Mouse (Mus musculus): ENCODE data around the gene Ube2t.

Gene Ube2t

GRCm38 (mm10) chr1:134962053-134962803, at the start of gene Ube2t:
Ube2t (plus strand) TSS chr1:134962565.
- peak; percentile 98 for DNase-seq (ENCODE audit: low read depth, low spot score)

- peak; percentile 46 for DNase-seq (ENCODE audit: low read depth, low spot score)
These were observed 48.8 kb upstream of the Ube2t start for GRCm38 (mm10) chr1:134913535-134913934.

- no peak for DNase-seq (ENCODE audit: low read depth, low spot score)
These were observed 46.9 kb upstream of the Ube2t start for GRCm38 (mm10) chr1:134915421-134915820.

GRCm38 (mm10) chr1:134919010-134919409, 43.4 kb upstream of the Ube2t start:
- DNase-seq (ENCODE audit: low read depth, low spot score): no peak

GRCm38 (mm10) chr1:134932431-134932830, 29.9 kb upstream of the Ube2t start:
- no peak for DNase-seq (ENCODE audit: low read depth, low spot score)

- DNase-seq (ENCODE audit: low read depth, low spot score): no peak
These were observed 26.0 kb upstream of the Ube2t start for GRCm38 (mm10) chr1:134936335-134936734.

GRCm38 (mm10) chr1:134938233-134938632, 24.1 kb upstream of the Ube2t start:
- DNase-seq (ENCODE audit: low read depth, low spot score): no peak

- DNase-seq (ENCODE audit: low read depth, low spot score): no peak
These were observed 21.5 kb upstream of the Ube2t start for GRCm38 (mm10) chr1:134940863-134941262.

GRCm38 (mm10) chr1:134942898-134943297, 19.5 kb upstream of the Ube2t start:
- DNase-seq (ENCODE audit: low read depth, low spot score): no peak

GRCm38 (mm10) chr1:134947590-134947989, 14.8 kb upstream of the Ube2t start:
- peak; percentile 33 for DNase-seq (ENCODE audit: low read depth, low spot score)

- peak; percentile 60 for DNase-seq (ENCODE audit: low read depth, low spot score)
These were observed 12.4 kb upstream of the Ube2t start for GRCm38 (mm10) chr1:134949946-134950345.

- DNase-seq (ENCODE audit: low read depth, low spot score): no peak
These were observed 7.2 kb upstream of the Ube2t start for GRCm38 (mm10) chr1:134955050-134955636.

GRCm38 (mm10) chr1:134955637-134956176, 6.7 kb upstream of the Ube2t start, which contains the start of gene Ppp1r12b:
Ppp1r12b (minus strand) TSS chr1:134955942.
- DNase-seq (ENCODE audit: low read depth, low spot score): peak; percentile 100

GRCm38 (mm10) chr1:134960634-134961033, 1.7 kb upstream of the Ube2t start:
- no peak for DNase-seq (ENCODE audit: low read depth, low spot score)

GRCm38 (mm10) chr1:134962821-134963220, 456 bp downstream of the Ube2t start:
- DNase-seq (ENCODE audit: low read depth, low spot score): peak; percentile 45

GRCm38 (mm10) chr1:134965430-134965829, 3.1 kb downstream of the Ube2t start:
- no peak for DNase-seq (ENCODE audit: low read depth, low spot score)

- DNase-seq (ENCODE audit: low read depth, low spot score): peak; percentile 72
These were observed 10.6 kb downstream of the Ube2t start for GRCm38 (mm10) chr1:134972920-134973319.

GRCm38 (mm10) chr1:134987173-134987961, 25.0 kb downstream of the Ube2t start:
- DNase-seq (ENCODE audit: low read depth, low spot score): peak; percentile 78

GRCm38 (mm10) chr1:134987962-134988341, 25.6 kb downstream of the Ube2t start:
- DNase-seq (ENCODE audit: low read depth, low spot score): no peak

- peak; percentile 95 for DNase-seq (ENCODE audit: low read depth, low spot score)
These were observed 27.0 kb downstream of the Ube2t start for GRCm38 (mm10) chr1:134989372-134989771.

- no peak for DNase-seq (ENCODE audit: low read depth, low spot score)
These were observed 29.8 kb downstream of the Ube2t start for GRCm38 (mm10) chr1:134992046-134992645.

GRCm38 (mm10) chr1:134994739-134995138, 32.4 kb downstream of the Ube2t start:
- DNase-seq (ENCODE audit: low read depth, low spot score): no peak
